Mouse (Mus musculus): ENCODE data around the gene Selenoo.

DNA sequence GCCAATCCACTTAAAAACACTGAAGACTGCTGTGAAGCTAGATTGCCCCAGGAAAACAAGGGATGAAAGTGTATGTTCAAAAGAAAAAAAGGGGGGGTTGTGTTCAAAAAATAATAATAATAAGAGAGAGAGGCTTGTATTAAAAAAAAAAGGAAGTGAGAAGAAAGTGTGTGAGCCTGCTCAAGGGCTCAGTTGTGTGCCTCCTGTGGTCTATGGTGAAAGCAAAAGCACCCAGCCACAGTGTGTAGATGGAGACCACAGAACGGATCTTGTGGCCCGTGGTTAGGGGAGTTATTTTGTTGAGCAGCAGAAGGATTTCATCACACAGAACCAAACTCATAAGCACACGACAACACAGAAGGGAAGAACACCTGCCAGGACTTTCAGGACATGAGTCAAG, 42.4 kb downstream of the Selenoo start:
- no peak for TF ChIP-seq POLR2A (IDR thresholded peaks at IDR 0.05; ENCODE audit: insufficient read depth, low read length)
- TF ChIP-seq CTCF (IDR thresholded peaks at IDR 0.05; ENCODE audit: low read depth, low read length), result no peak

Measured in ES-Bruce4 (cell line).